31 mouse cellular contexts compared by ENCODE assay signal in genomic region chr17:79476671-79477070, GRCm38 (mm10).
DNase-seq lines count a peak whose midpoint lies in the region; ATAC-seq and TF ChIP-seq lines count a peak whose summit lies in the region.
"Had no signal": no experiment of that assay in that cellular context is flagged by ENCODE, and none has a peak within 500 bp of the region (broad histone marks: within the 10 kb centered on the region; RNA-seq: fewer than 3 reads in every experiment).

No protein-coding gene starts in this region.

- no peak overlapping the region for H3K4me2 ChIP-seq in myocyte (ENCODE audit: low read depth)
- no peak overlapping the region for H3K4me2 ChIP-seq in intestine, embryonic 15.5 days (replicated peaks)
- H3K4me2 ChIP-seq: embryonic facial prominence, embryonic 15.5 days; forebrain, embryonic 13.5 days; heart, embryonic 11.5 days; hindbrain, embryonic 14.5 days; limb, embryonic 13.5 days; liver, embryonic 13.5 days; lung, embryonic 15.5 days; midbrain, embryonic 13.5 days; stomach, embryonic 15.5 days had no signal

- H3K36me3 ChIP-seq in myocyte (ENCODE audit: control insufficient read depth, insufficient read depth): no peaks in the 10 kb centered on the region
- H3K36me3 ChIP-seq in intestine, embryonic 15.5 days: no peaks in the 10 kb centered on the region
- H3K36me3 ChIP-seq: embryonic facial prominence, embryonic 15.5 days; limb, embryonic 13.5 days; liver, embryonic 13.5 days; lung, embryonic 15.5 days; midbrain, embryonic 13.5 days; stomach, embryonic 15.5 days had no signal

- no peak for ATAC-seq in intestine, embryonic 15.5 days
- ATAC-seq: CD4-positive, CD25-positive, alpha-beta regulatory T cell, adult 4 months; forebrain, embryonic 13.5 days; midbrain, embryonic 13.5 days had no signal

- H3K27ac ChIP-seq in intestine, embryonic 15.5 days: no peak overlapping the region
- H3K27ac ChIP-seq: embryonic facial prominence, embryonic 15.5 days; forebrain, embryonic 13.5 days; hindbrain, embryonic 14.5 days; left cerebral cortex, adult 2 months; limb, embryonic 13.5 days; liver, embryonic 13.5 days; lung, embryonic 15.5 days; midbrain, embryonic 13.5 days; stomach, embryonic 15.5 days had no signal

- no peaks in the 10 kb centered on the region for H3K79me2 ChIP-seq in myocyte (ENCODE audit: control insufficient read depth, insufficient read depth)

- WGBS in intestine, embryonic 15.5 days: 81% methylated on average over 8 of the region's 8 CpGs

- peak; percentile 17 to 69 for DNase-seq in lung, adult 18-20 months
- DNase-seq in lung, postnatal 10 days: no peak
- DNase-seq in urinary bladder, adult 18-20 months (ENCODE audit: low spot score in 2 of 2): peak; percentile 43 to 77
- DNase-seq in urinary bladder, postnatal 10 days (ENCODE audit: low spot score): no peak
- DNase-seq in gastrocnemius, postnatal 10 days: no peak
- DNase-seq: adrenal gland, postnatal 25 days; cerebellum, adult 18-20 months; cerebellum, postnatal 10 days; gastrocnemius, postnatal 14 days; heart, adult 18-20 months; heart, postnatal 4 days; kidney, adult 11 months; kidney, postnatal 14 days; liver, embryonic 13.5 days; retina, postnatal 1 day; right cerebral cortex, postnatal 25 days; thymus, adult 18-20 months; thymus, postnatal 25 days had no signal

- no peak overlapping the region for H3ac ChIP-seq in myocyte (ENCODE audit: control insufficient read depth, insufficient read length)

- no peaks in the 10 kb centered on the region for H3K4me1 ChIP-seq in intestine, embryonic 15.5 days (replicated peaks)
- H3K4me1 ChIP-seq: forebrain, embryonic 13.5 days; liver, embryonic 13.5 days; megakaryocyte, embryonic 14.5 days; midbrain, embryonic 13.5 days had no signal

- H3K27me3 ChIP-seq in myocyte (ENCODE audit: control insufficient read depth, insufficient read depth, insufficient read length): no peaks in the 10 kb centered on the region
- no peaks in the 10 kb centered on the region for H3K27me3 ChIP-seq in intestine, embryonic 15.5 days (replicated peaks)
- H3K27me3 ChIP-seq: embryonic facial prominence, embryonic 15.5 days; forebrain, embryonic 13.5 days; liver, embryonic 13.5 days; lung, embryonic 15.5 days; megakaryocyte, embryonic 14.5 days; midbrain, embryonic 13.5 days; stomach, embryonic 15.5 days had no signal

- no peaks in the 10 kb centered on the region for H3K9me3 ChIP-seq in intestine, embryonic 15.5 days
- H3K9me3 ChIP-seq: embryonic facial prominence, embryonic 15.5 days; forebrain, embryonic 13.5 days; limb, embryonic 13.5 days; liver, embryonic 13.5 days; lung, embryonic 15.5 days; midbrain, embryonic 13.5 days; stomach, embryonic 15.5 days had no signal

- no peak overlapping the region for H3K4me3 ChIP-seq in myocyte
- no peak overlapping the region for H3K4me3 ChIP-seq in intestine, embryonic 15.5 days (replicated peaks)
- H3K4me3 ChIP-seq: embryonic facial prominence, embryonic 15.5 days; forebrain, embryonic 13.5 days; left cerebral cortex, adult 2 months; limb, embryonic 13.5 days; liver, embryonic 13.5 days; lung, embryonic 15.5 days; megakaryocyte, embryonic 14.5 days; midbrain, embryonic 13.5 days; stomach, embryonic 15.5 days had no signal

- no peak overlapping the region for H3K9ac ChIP-seq in intestine, embryonic 15.5 days
- H3K9ac ChIP-seq: embryonic facial prominence, embryonic 15.5 days; forebrain, embryonic 13.5 days; hindbrain, embryonic 14.5 days; limb, embryonic 13.5 days; liver, embryonic 13.5 days; lung, embryonic 15.5 days; midbrain, embryonic 13.5 days; stomach, embryonic 15.5 days had no signal

- no peak for TF ChIP-seq POLR2A in myocyte (IDR thresholded peaks at IDR 0.05; ENCODE audit: insufficient read length, low read depth)

TF ChIP-seq in myocyte, 11 proteins besides CTCF, POLR2A, EP300 and RAD21:
- TF ChIP-seq TCF12 (IDR thresholded peaks at IDR 0.05; ENCODE audit: insufficient read depth, poor library complexity, severe bottlenecking) (peak; percentile 64), MYOG (IDR thresholded peaks at IDR 0.05; ENCODE audit: control insufficient read depth in 1 of 3, insufficient read depth in 1 of 3, insufficient read length in 2 of 3, low read depth in 2 of 3) (peak; percentile 53 to 94 (median 90)), MYOD1 (IDR thresholded peaks at IDR 0.05; ENCODE audit: control insufficient read depth in 1 of 3, insufficient read length in 2 of 3, low read depth in 2 of 3) (peak; percentile 18 to 82 (median 68)), REST (IDR thresholded peaks at IDR 0.05; ENCODE audit: insufficient read depth, insufficient read length) (no peak)

Comparison
In these comparisons a context has a peak if more than half of its experiments do, and no peak if none do; other contexts are left out.
1. DNase-seq: peak in lung, adult 18-20 months (2 of 2) and urinary bladder, adult 18-20 months (2 of 2); none in lung, postnatal 10 days (single experiment), urinary bladder, postnatal 10 days (single experiment) and gastrocnemius, postnatal 10 days (single experiment).